ENCODE assay signal across 27 mouse cellular contexts in the genomic region with DNA sequence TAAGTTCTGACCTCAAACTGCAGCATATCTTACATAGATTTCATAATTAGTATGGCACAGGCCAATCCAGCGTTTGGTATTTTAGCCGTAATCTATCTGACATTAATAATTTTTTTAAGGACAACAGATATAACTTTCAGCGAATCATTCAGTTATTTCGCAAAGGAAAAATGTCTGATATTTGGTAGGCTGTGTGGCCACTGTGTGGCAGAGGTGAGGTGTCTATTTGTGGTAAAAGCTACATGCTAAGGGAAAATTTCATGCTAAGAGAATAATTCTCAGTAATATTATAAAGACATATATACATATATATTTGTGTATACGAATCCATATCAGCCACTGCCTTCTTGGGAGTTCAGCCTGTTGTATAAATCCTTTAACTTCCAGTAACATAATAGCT. TPM values are rescaled to one million over a fixed set of nuclear protein-coding genes. Genes with fewer than 3 reads are reported as not detected.
"Had no signal": no experiment of that assay in that cellular context is flagged by ENCODE, and none has a peak within 500 bp of the region (broad histone marks: within the 10 kb centered on the region; RNA-seq: fewer than 3 reads in every experiment).

No protein-coding gene starts in this region.

- ATAC-seq: liver, embryonic 12.5 days; midbrain, embryonic 13.5 days had no signal

- H3K27ac ChIP-seq: limb, embryonic 10.5 days; limb, embryonic 13.5 days; liver, embryonic 12.5 days; liver, embryonic 15.5 days; lung, embryonic 15.5 days; midbrain, embryonic 10.5 days; midbrain, embryonic 13.5 days; neural tube, embryonic 12.5 days; neural tube, embryonic 15.5 days had no signal

- H3K9ac ChIP-seq: limb, embryonic 13.5 days; liver, embryonic 12.5 days; liver, embryonic 15.5 days; lung, embryonic 15.5 days; midbrain, embryonic 13.5 days; neural tube, embryonic 12.5 days; neural tube, embryonic 15.5 days had no signal

- H3K36me3 ChIP-seq: limb, embryonic 10.5 days; limb, embryonic 13.5 days; liver, embryonic 12.5 days; liver, embryonic 15.5 days; lung, embryonic 15.5 days; midbrain, embryonic 10.5 days; midbrain, embryonic 13.5 days; neural tube, embryonic 12.5 days; neural tube, embryonic 15.5 days had no signal

- H3K9me3 ChIP-seq: limb, embryonic 10.5 days; limb, embryonic 13.5 days; liver, embryonic 12.5 days; liver, embryonic 15.5 days; lung, embryonic 15.5 days; megakaryocyte, embryonic 14.5 days; midbrain, embryonic 10.5 days; midbrain, embryonic 13.5 days; neural tube, embryonic 12.5 days; neural tube, embryonic 15.5 days had no signal

- H3K4me1 ChIP-seq: limb, embryonic 13.5 days; liver, embryonic 12.5 days; liver, embryonic 15.5 days; megakaryocyte, embryonic 14.5 days; midbrain, embryonic 10.5 days; midbrain, embryonic 13.5 days; neural tube, embryonic 12.5 days had no signal

- DNase-seq: kidney, adult 18-20 months; kidney, adult 9 months; kidney, postnatal 25 days; liver; lung, adult 18-20 months; lung, postnatal 10 days; lung, postnatal 36 days; right cerebral cortex, adult 18-20 months; right cerebral cortex, postnatal 14 days; right cerebral cortex, postnatal 4 days; thymus, postnatal 25 days had no signal

- H3K4me3 ChIP-seq: limb, embryonic 10.5 days; limb, embryonic 13.5 days; liver, embryonic 12.5 days; liver, embryonic 15.5 days; lung, embryonic 15.5 days; megakaryocyte, embryonic 14.5 days; midbrain, embryonic 10.5 days; midbrain, embryonic 13.5 days; neural tube, embryonic 12.5 days; neural tube, embryonic 15.5 days had no signal

- H3K4me2 ChIP-seq: limb, embryonic 13.5 days; liver, embryonic 12.5 days; liver, embryonic 15.5 days; lung, embryonic 15.5 days; midbrain, embryonic 13.5 days; neural tube, embryonic 12.5 days; neural tube, embryonic 15.5 days had no signal

- H3K27me3 ChIP-seq: limb, embryonic 13.5 days; liver, embryonic 12.5 days; liver, embryonic 15.5 days; lung, embryonic 15.5 days; midbrain, embryonic 13.5 days; neural tube, embryonic 12.5 days; neural tube, embryonic 15.5 days had no signal

RNA-seq across cellular contexts. Expression of a gene that starts 10.9 kb away (rescaled TPM):
- total RNA-seq: layer of hippocampus, postnatal 25 days; left cerebral cortex, adult 18-20 months; left cerebral cortex, postnatal 25 days had no signal
- polyA plus RNA-seq: kidney, embryonic 16.5 days; limb, embryonic 10.5 days; limb, embryonic 13.5 days; liver, embryonic 12.5 days; liver, embryonic 15.5 days; lung, embryonic 15.5 days; midbrain, embryonic 10.5 days; midbrain, embryonic 13.5 days; neural tube, embryonic 12.5 days; neural tube, embryonic 15.5 days; stomach, embryonic 14.5 days; thymus, postnatal 0 days had no signal

RNA-seq across cellular contexts. Expression of a gene that starts 39.2 kb away (rescaled TPM):
- total RNA-seq: layer of hippocampus, postnatal 25 days; left cerebral cortex, adult 18-20 months; left cerebral cortex, postnatal 25 days had no signal
- polyA plus RNA-seq: kidney, embryonic 16.5 days; limb, embryonic 10.5 days; limb, embryonic 13.5 days; liver, embryonic 12.5 days; liver, embryonic 15.5 days; lung, embryonic 15.5 days; midbrain, embryonic 10.5 days; midbrain, embryonic 13.5 days; neural tube, embryonic 12.5 days; neural tube, embryonic 15.5 days; stomach, embryonic 14.5 days; thymus, postnatal 0 days had no signal
